Mouse (Mus musculus) right cerebral cortex, postnatal 14 days (tissue): ENCODE results near the gene Lmod3.

Experiments
- DNase-seq: peaks from one replicate; pipeline ENCODE4 v3.0.0; 2022

The Lmod3 gene

GRCm38 (mm10) chr6:97223566-97223965, 29.0 kb downstream of the Lmod3 start:
- no peak for DNase-seq

- DNase-seq = no peak
Measured at GRCm38 (mm10) chr6:97222931-97223467, 29.6 kb downstream of the Lmod3 start.

- no peak for DNase-seq
Measured at GRCm38 (mm10) chr6:97222321-97222720, 30.2 kb downstream of the Lmod3 start.

- peak; percentile 42 for DNase-seq
Measured at GRCm38 (mm10) chr6:97221205-97222025, 31.1 kb downstream of the Lmod3 start.

GRCm38 (mm10) chr6:97220672-97221071, 31.9 kb downstream of the Lmod3 start:
- DNase-seq = no peak

GRCm38 (mm10) chr6:97216154-97216821, 36.3 kb downstream of the Lmod3 start:
- no peak for DNase-seq

GRCm38 (mm10) chr6:97211981-97212380, 40.6 kb downstream of the Lmod3 start:
- DNase-seq = peak; percentile 48

GRCm38 (mm10) chr6:97210962-97211601, 41.5 kb downstream of the Lmod3 start:
- no peak for DNase-seq

DNA sequence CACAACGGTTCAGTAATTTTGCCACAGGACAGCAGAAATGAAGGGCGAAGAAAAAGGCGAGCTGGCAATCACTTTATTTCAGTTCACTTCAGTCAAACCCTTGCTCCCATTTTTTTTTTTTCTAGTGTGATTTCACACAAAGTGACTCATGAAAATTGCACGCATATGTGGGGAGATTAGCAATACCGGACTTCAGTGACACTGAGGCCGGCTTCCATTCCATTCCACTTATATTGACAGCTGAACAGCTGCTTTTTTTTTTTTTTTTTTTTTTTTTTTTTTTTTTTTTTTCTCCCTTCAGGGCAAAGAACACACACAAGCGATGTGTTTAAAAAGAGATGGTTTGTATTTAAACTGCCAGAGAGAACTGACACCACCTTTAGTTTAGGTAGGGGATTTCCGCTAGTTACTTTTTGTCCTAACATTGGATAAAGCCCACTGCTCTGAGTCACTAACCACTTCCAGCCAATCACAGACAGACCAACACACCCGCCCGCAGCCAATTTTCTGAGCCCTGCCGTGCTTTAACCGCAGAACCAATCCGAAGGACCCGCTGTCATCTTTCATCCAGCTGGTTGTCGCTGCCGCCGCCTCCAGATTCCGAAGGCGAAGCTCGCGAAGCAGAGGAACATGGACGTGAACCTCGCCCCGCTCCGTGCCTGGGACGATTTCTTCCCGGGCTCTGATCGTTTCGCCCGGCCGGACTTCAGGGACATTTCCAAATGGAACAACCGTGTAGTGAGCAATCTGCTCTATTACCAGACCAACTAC, 42.2 kb downstream of the Lmod3 start, which contains the start of gene Arl6ip5:
TSS of gene Arl6ip5 (plus strand) at position 499 of the 771 bp plus-strand sequence.
- DNase-seq = peak; percentile 86

GRCm38 (mm10) chr6:97209751-97210150, 42.8 kb downstream of the Lmod3 start:
- DNase-seq = no peak

GRCm38 (mm10) chr6:97209201-97209600, 43.4 kb downstream of the Lmod3 start:
- DNase-seq = no peak

DNA sequence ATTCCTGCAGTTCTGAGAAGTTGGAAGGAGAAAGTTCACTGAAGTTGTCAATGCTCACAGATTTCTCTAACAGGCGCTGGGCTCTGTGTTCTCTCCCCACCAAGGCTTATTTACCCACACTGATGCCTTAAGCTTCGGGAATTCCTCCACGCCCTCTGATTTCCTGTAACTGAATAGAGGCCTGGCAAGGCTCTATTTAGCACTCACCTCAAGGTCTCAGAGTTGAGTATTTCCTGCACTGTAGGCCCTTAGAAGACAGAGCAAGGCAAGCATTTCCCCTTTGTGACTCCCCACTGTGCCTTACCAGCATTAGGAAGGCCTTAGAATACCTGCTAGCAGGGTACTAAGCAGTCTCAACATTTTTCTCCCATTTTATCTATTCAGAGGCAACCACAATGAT, 44.2 kb downstream of the Lmod3 start:
- no peak for DNase-seq

GRCm38 (mm10) chr6:97207085-97207484, 45.5 kb downstream of the Lmod3 start:
- no peak for DNase-seq

- peak; percentile 99 for DNase-seq
Measured at GRCm38 (mm10) chr6:97205439-97205885, 47.1 kb downstream of the Lmod3 start, which contains the start of gene Uba3. TSS of gene Uba3 (minus strand) at chr6:97205647.

GRCm38 (mm10) chr6:97204952-97205351, 47.6 kb downstream of the Lmod3 start:
- DNase-seq = peak; percentile 13

DNA sequence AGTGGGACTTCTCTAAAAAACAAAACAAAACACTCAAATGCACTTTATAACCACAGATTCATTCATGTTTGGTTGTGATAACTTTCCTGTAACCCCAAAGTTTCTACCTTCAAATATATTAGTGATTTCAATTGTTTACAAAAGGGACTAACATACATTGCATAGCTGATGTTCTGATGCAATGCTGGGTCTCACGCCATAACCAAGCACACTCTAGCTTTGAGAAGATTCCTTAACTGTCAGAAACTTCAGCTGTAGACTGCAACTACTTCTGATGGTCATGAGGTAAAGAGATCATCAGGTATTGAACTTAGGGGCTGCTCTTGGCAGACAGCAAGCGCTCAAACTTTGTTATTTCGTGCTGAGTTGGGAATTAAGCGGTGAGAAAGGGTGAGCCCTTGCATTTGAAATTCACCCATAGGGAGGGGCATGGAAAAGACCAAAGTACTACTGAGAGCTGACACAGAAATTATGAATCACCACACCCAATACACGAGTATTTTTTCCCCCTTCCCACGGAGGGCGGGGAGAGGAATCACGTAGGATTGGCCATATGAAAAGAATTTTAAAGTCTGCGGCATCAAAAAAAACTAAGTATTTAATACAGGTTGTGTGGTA, 48.2 kb downstream of the Lmod3 start:
- no peak for DNase-seq

DNA sequence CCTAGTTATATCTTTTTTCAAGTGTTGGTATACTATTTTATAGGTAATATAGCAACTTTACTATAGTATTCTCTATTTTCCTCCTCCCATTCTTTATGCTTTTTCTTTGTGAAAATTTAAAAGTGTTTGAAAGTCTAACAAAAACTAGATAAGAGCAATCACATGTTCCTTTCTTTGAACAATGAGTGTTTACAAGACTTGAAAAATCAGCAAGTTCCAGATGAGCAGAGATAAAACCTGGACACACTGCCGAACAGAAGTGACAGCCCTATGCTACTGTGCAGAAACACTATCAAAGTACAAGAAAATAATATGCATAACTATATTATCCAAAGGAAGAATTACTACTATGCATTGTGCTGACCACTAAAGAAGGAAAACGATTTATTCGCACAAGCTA, 50.1 kb downstream of the Lmod3 start:
- no peak for DNase-seq

- no peak for DNase-seq
Measured at GRCm38 (mm10) chr6:97200437-97200836, 52.1 kb downstream of the Lmod3 start.
